Comparison of ENCODE assay signal across 19 mouse cellular contexts in genomic region chr15:44112328-44112944, GRCm38 (mm10).
DNase-seq lines count a peak whose midpoint lies in the region; ATAC-seq lines count a peak whose summit lies in the region.
"Had no signal": no experiment of that assay in that cellular context is flagged by ENCODE, and none has a peak within 500 bp of the region (broad histone marks: within the 10 kb centered on the region; RNA-seq: fewer than 3 reads in every experiment).

No protein-coding gene starts in this region.

- no peaks in the 10 kb centered on the region for H3K27me3 ChIP-seq in forebrain, embryonic 15.5 days
- H3K27me3 ChIP-seq in forebrain, embryonic 11.5 days (ENCODE audit: control insufficient read depth, insufficient read depth, low read length): no peaks in the 10 kb centered on the region
- H3K27me3 ChIP-seq in forebrain, embryonic 16.5 days (replicated peaks; ENCODE audit: control insufficient read depth, insufficient read depth, low read length): no peaks in the 10 kb centered on the region
- H3K27me3 ChIP-seq: CH12.LX; embryonic facial prominence, embryonic 13.5 days; hindbrain, embryonic 15.5 days; limb, embryonic 15.5 days; midbrain, embryonic 15.5 days had no signal

- H3K9me3 ChIP-seq in forebrain, embryonic 15.5 days: no peaks in the 10 kb centered on the region
- no peaks in the 10 kb centered on the region for H3K9me3 ChIP-seq in forebrain, embryonic 11.5 days (ENCODE audit: control insufficient read depth, low read length)
- no peaks in the 10 kb centered on the region for H3K9me3 ChIP-seq in forebrain, embryonic 16.5 days (ENCODE audit: control insufficient read depth, low read length)
- H3K9me3 ChIP-seq: embryonic facial prominence, embryonic 13.5 days; heart, embryonic 10.5 days; hindbrain, embryonic 15.5 days; limb, embryonic 15.5 days; midbrain, embryonic 15.5 days had no signal

- H3K4me3 ChIP-seq in forebrain, embryonic 15.5 days: no peak overlapping the region
- no peak overlapping the region for H3K4me3 ChIP-seq in forebrain, embryonic 11.5 days (ENCODE audit: low read depth, low read length)
- H3K4me3 ChIP-seq in forebrain, embryonic 16.5 days (replicated peaks; ENCODE audit: low read length): no peak overlapping the region
- H3K4me3 ChIP-seq: embryonic facial prominence, embryonic 13.5 days; heart, embryonic 10.5 days; hindbrain, embryonic 15.5 days; layer of hippocampus, adult 2 months; limb, embryonic 15.5 days; midbrain, embryonic 15.5 days had no signal

- no peak overlapping the region for H3K4me2 ChIP-seq in forebrain, embryonic 15.5 days (replicated peaks)
- no peak overlapping the region for H3K4me2 ChIP-seq in forebrain, embryonic 11.5 days (ENCODE audit: low read depth, low read length, severe bottlenecking)
- no peak overlapping the region for H3K4me2 ChIP-seq in forebrain, embryonic 16.5 days (ENCODE audit: low read length)
- H3K4me2 ChIP-seq: embryonic facial prominence, embryonic 13.5 days; hindbrain, embryonic 15.5 days; limb, embryonic 15.5 days; midbrain, embryonic 15.5 days had no signal

- WGBS in forebrain, embryonic 15.5 days: 75% methylated on average over 2 of the region's 2 CpGs
- 84% methylated on average over 2 of the region's 2 CpGs for WGBS in forebrain, embryonic 11.5 days
- 59% methylated on average over 2 of the region's 2 CpGs for WGBS in forebrain, embryonic 16.5 days

- no peak overlapping the region for H3K27ac ChIP-seq in forebrain, embryonic 15.5 days (replicated peaks)
- no peak overlapping the region for H3K27ac ChIP-seq in forebrain, embryonic 11.5 days (ENCODE audit: low read depth, low read length)
- no peak overlapping the region for H3K27ac ChIP-seq in forebrain, embryonic 16.5 days (ENCODE audit: low read length)
- H3K27ac ChIP-seq: embryonic facial prominence, embryonic 13.5 days; heart, embryonic 10.5 days; hindbrain, embryonic 15.5 days; kidney, postnatal 0 days; layer of hippocampus, adult 2 months; limb, embryonic 15.5 days; midbrain, embryonic 15.5 days had no signal

- H3K36me3 ChIP-seq in forebrain, embryonic 15.5 days: no peaks in the 10 kb centered on the region
- no peaks in the 10 kb centered on the region for H3K36me3 ChIP-seq in forebrain, embryonic 11.5 days (ENCODE audit: control insufficient read depth, insufficient read depth, low read length)
- no peaks in the 10 kb centered on the region for H3K36me3 ChIP-seq in forebrain, embryonic 16.5 days (ENCODE audit: control insufficient read depth, insufficient read depth)
- H3K36me3 ChIP-seq: embryonic facial prominence, embryonic 13.5 days; heart, embryonic 10.5 days; hindbrain, embryonic 15.5 days; limb, embryonic 15.5 days; midbrain, embryonic 15.5 days had no signal

- no peaks in the 10 kb centered on the region for H3K4me1 ChIP-seq in forebrain, embryonic 15.5 days
- H3K4me1 ChIP-seq in forebrain, embryonic 11.5 days (replicated peaks; ENCODE audit: control insufficient read depth, insufficient read depth, low read length): no peaks in the 10 kb centered on the region
- 0 out of 2 replicates have a peak, but pooled peaks cover 2% of the 10 kb centered on the region for H3K4me1 ChIP-seq in forebrain, embryonic 16.5 days (replicated peaks; ENCODE audit: control insufficient read depth, insufficient read depth, low read length)
- H3K4me1 ChIP-seq: embryonic facial prominence, embryonic 13.5 days; heart, embryonic 10.5 days; hindbrain, embryonic 15.5 days; limb, embryonic 15.5 days; midbrain, embryonic 15.5 days had no signal

- no peak overlapping the region for H3K9ac ChIP-seq in forebrain, embryonic 15.5 days (replicated peaks)
- H3K9ac ChIP-seq in forebrain, embryonic 11.5 days (ENCODE audit: low read length): no peak overlapping the region
- no peak overlapping the region for H3K9ac ChIP-seq in forebrain, embryonic 16.5 days (replicated peaks; ENCODE audit: low read depth, low read length)
- H3K9ac ChIP-seq: embryonic facial prominence, embryonic 13.5 days; hindbrain, embryonic 15.5 days; limb, embryonic 15.5 days; midbrain, embryonic 15.5 days had no signal

- DNase-seq in adrenal gland, postnatal 25 days: peak; percentile 4
- no peak for DNase-seq in adrenal gland, postnatal 4 days (ENCODE audit: low spot score in 2 of 2)
- no peak for DNase-seq in forebrain, embryonic 11.5 days (ENCODE audit: low spot score)
- peak; percentile 22 to 83 for DNase-seq in layer of hippocampus, postnatal 14 days (ENCODE audit: low spot score in 2 of 2)
- DNase-seq in layer of hippocampus, adult 8-10 months (ENCODE audit: low spot score in 2 of 2): no peak
- DNase-seq: lung, postnatal 10 days; retina, postnatal 1 day; thymus, postnatal 25 days had no signal

- peak; percentile 68; the same call in 1 of the 2 replicates for ATAC-seq in forebrain, embryonic 15.5 days (replicated peaks)
- ATAC-seq in forebrain, embryonic 11.5 days (replicated peaks; ENCODE audit: low FRiP score): no peak
- peak; percentile 64 for ATAC-seq in forebrain, embryonic 16.5 days
- ATAC-seq: intestine, postnatal 0 days; midbrain, embryonic 15.5 days had no signal

Comparison
In these comparisons a context has a peak if more than half of its experiments do, and no peak if none do; other contexts are left out.
1. DNase-seq: peak in adrenal gland, postnatal 25 days (single experiment) and layer of hippocampus, postnatal 14 days (2 of 2); none in adrenal gland, postnatal 4 days (0 of 2), forebrain, embryonic 11.5 days (single experiment) and layer of hippocampus, adult 8-10 months (0 of 2).